Mouse (Mus musculus) heart, postnatal 36 days (tissue): Measurements from ENCODE around the gene Samd13. TPM values are rescaled to one million over a fixed set of nuclear protein-coding genes. Genes with fewer than 3 reads are reported as not detected.

ENCODE experiments used
- DNase-seq, 2 experiments: peaks; one replicate each; pipeline ENCODE4 v3.0.0; 2021 to 2022
- intact Hi-C: fragments of 180-260 bp; cut with DNase I; formaldehyde crosslinking; loops from one replicate; pipeline ENCODE4 v1.15.1; 2025
- total RNA-seq, 2 experiments: library from RNA; stranded (reverse); gene quantifications; 2 replicates each; pipeline ENCODE4 v1.2.3; 2021

Gene Samd13
- total RNA-seq, 2 experiments from 2014 or later, result 1.6 to 2.4 TPM

GRCm38 (mm10) chr3:146618357-146618756 lies 67.0 kb downstream of the Samd13 start:
- DNase-seq, result no peak
- intact Hi-C loops, result no loop called here

DNA sequence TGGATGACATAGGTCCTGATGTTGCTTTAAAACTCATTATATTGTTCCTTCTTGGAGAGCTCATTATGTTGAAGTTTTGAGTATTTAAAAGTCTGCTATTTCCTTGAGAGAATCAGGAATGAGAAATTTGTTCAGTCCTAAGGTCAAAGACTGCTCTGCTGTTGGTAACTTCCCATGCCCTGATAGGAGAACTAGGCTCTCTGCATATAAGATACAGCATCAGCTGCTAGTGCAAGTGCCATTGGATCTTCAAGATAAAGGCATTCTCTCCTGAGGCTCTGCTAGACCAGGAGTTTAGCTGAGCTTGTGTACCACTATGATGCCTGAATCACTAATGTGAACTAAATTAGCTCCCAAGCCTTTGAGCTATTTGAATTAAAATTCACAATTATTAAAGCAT lies 67.4 kb downstream of the Samd13 start:
- intact Hi-C loops, result no loop called here

GRCm38 (mm10) chr3:146616533-146617283 lies 68.7 kb downstream of the Samd13 start:
- intact Hi-C loops, result no loop called here
- DNase-seq, result no peak

More for the DNA sequence above, 67.4 kb downstream of the Samd13 start:
- no peak for DNase-seq

DNA sequence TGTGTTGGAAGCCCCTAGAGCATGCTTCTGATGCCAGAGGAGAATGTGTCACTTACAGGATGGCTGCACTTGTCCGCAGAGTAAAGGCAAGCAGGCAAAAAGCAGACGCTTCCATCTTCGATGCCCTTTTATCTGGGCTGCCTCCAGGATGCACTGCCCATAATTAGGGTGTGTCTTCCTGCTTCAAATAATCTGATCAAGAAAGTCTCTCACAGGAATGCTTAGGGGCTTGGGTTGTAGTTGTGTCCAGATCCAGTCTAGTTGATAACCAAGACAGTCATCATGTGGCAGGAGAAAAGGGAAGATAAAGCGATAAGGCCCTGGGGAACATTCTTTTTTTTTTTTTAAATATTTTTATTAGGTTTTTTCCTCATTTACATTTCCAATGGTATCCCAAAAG lies 69.9 kb downstream of the Samd13 start, which contains the start of gene Dnase2b:
Dnase2b (minus strand) TSS at position 101 of the 400 bp plus-strand sequence.
- DNase-seq, result no peak
- intact Hi-C loops, result no loop called here

GRCm38 (mm10) chr3:146611821-146612220 lies 73.6 kb downstream of the Samd13 start:
- peak; percentile 21 to 41 for DNase-seq
- intact Hi-C loops, result no loop called here

- intact Hi-C loops, result no loop called here
- DNase-seq, result no peak
These were observed 74.1 kb downstream of the Samd13 start for GRCm38 (mm10) chr3:146611261-146611660.

- DNase-seq, result no peak
- intact Hi-C loops, result no loop called here
These were observed 75.1 kb downstream of the Samd13 start for GRCm38 (mm10) chr3:146610322-146610721.

- intact Hi-C loops, result no loop called here
- DNase-seq, result no peak
These were observed 78.0 kb downstream of the Samd13 start for GRCm38 (mm10) chr3:146607368-146607767.

- intact Hi-C loops, result no loop called here
- DNase-seq, result no peak
These were observed 80.7 kb downstream of the Samd13 start for GRCm38 (mm10) chr3:146604647-146605046.

DNA sequence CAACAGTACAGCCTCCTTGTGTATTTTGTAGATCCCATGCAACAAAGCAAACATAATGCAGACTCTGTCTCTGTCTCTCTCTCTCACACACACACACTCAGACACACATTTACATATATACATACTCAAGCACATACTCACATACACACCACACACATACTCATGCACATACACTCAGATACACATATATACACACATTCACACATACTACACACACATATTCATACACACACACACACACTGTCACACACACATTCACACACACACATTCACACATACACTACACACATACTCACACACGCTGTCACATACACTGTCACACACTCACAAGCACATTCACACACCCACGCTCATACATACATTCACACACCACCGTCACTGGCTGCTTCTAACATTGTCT lies 82.9 kb downstream of the Samd13 start:
- intact Hi-C loops, result no loop called here
- no peak for DNase-seq

GRCm38 (mm10) chr3:146601205-146601604 lies 84.2 kb downstream of the Samd13 start:
- intact Hi-C loops, result no loop called here
- no peak for DNase-seq

- no peak for DNase-seq
- intact Hi-C loops, result no loop called here
These were observed 86.0 kb downstream of the Samd13 start for GRCm38 (mm10) chr3:146599198-146599900.

DNA sequence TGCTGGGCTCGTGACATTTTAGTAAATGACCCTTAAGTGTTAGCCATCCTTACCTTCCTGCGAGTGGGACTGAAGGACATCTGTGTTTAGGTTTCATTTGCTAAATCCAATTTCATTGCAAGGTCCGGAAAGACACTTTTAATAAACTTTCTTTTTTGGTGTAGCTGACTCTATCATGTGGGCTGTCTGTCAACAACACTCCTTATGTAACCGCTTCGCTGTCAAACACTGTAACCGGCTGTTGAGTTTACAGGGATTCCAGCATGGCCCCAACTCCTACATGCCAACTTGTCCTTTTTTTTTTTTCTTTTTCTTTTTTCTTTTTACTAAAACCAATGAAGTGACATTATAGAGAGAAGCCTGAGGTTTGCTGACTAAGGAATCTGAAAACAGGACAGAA lies 87.0 kb downstream of the Samd13 start:
- no peak for DNase-seq
- intact Hi-C loops, result no loop called here

DNA sequence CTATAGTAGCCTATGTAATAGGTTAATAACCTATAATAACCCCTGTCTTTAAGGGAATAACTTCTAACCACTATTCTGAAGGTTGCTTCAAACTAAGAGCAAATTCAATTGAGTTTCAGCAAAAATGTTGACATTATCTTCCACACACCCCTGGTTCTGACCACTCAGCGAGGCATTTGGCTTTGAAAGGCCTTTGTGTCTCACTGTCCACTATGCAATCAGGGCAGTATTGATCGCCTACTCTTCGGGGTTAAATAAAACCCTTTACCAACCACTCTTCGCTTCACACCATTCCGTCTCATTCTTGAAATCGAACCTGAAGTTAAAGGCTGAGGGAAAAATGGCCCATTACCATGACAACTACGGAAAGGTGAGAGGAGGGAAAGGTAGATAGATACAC lies 88.5 kb downstream of the Samd13 start:
- intact Hi-C loops, result no loop called here
- no peak for DNase-seq

DNA sequence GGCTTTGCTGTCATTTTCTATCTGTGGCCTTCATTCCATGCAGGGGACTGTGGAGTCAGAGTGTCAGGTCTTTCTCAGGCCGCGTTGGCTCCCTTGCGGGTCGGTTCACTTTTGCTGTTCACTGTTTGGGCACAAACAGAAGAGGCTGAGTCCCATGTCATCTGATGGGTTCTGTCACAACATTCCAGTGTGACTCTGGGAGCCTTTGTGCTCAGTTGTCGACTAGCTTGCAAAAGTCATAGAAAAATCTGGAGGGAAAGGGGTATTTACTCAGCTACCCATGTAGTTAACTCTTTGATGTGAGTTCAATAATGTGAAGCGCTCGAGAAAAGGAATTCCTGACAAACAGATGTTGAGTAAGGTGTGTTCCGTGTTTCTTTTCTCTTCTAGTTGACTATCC lies 89.0 kb downstream of the Samd13 start:
- no peak for DNase-seq
- intact Hi-C loops, result no loop called here

GRCm38 (mm10) chr3:146595440-146595839 lies 90.0 kb downstream of the Samd13 start:
- no peak for DNase-seq
- intact Hi-C loops, result no loop called here

Other genes with a start within 250 kb of the Samd13 start
- 1 to 10 TPM; 3.4 TPM for gene Ctbs, start 235.8 kb downstream of the Samd13 start, total RNA-seq
- gene Spata1, start 185.8 kb downstream of the Samd13 start, total RNA-seq, result 1 to 10 TPM; 2.1 to 2.3 TPM
- gene Gng5, start 185.8 kb downstream of the Samd13 start, total RNA-seq, result 100 to 1,000 TPM; 246 to 247 TPM
- 10 to 100 TPM; 15.7 to 16.0 TPM for gene Rpf1, start 164.2 kb downstream of the Samd13 start, total RNA-seq
- not detected for gene Uox, start 115.2 kb downstream of the Samd13 start, total RNA-seq
- not detected for gene Dnase2b, start 70.0 kb downstream of the Samd13 start, total RNA-seq
- gene 4930503B20Rik, start 34.3 kb downstream of the Samd13 start, total RNA-seq, result not detected
- 10 to 100 TPM; 60.6 to 62.4 TPM for gene Prkacb, start 127.4 kb upstream of the Samd13 start, total RNA-seq
- 1 to 10 TPM; 4.9 to 5.5 TPM for gene Ttll7, start 166.8 kb upstream of the Samd13 start, total RNA-seq